Mouse (Mus musculus): ENCODE results near the gene Mrps5.

DNA sequence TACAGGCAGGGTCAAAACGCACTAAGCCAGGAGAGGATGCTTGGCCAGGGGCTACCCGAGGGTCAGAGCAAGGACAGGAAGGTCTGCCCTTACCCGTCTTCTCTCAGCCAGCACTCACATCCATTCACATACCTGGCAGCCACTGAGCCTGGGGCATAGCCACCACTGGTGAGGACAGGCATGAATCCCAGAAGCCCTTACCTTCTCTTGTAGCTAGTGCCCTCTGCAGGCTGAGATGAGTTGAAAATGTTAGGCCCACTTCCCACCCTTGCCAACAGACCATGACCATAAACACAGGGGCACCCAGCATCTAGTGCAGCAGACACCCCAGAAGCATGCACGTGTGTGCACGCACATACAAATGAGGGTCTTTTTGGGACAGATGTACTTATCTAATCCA lies 35.9 kb upstream of the Mrps5 start:
- TF ChIP-seq CTCF (IDR thresholded peaks at IDR 0.05; ENCODE audit: low read depth) (peak; percentile 52), EP300 (IDR thresholded peaks at IDR 0.05; ENCODE audit: low read depth) (no peak)

Measured in liver, postnatal 0 days (tissue).